Mouse (Mus musculus) kidney, adult 2 months (tissue): ENCODE measurements around the gene Mylip. TPM values are rescaled to one million over a fixed set of nuclear protein-coding genes. Genes with fewer than 3 reads are reported as not detected.

Experiments
- DNase-seq: peaks from one replicate; pipeline ENCODE4 v3.0.0; 2021
- H3K27ac ChIP-seq: fragments of 200-500 bp; 2 replicates; pipeline ENCODE4 v1.5.1; 2012; ENCODE audit warnings: low read depth, low read length, control low read depth, inconsistent platforms; ENCODE audit not compliant: insufficient read depth
- H3K27me3 ChIP-seq: fragments of 200-500 bp; replicated peaks from 2 replicates; pipeline ENCODE4 v1.6.1; 2012; ENCODE audit warnings: mild to moderate bottlenecking, moderate library complexity, low read length, inconsistent platforms; ENCODE audit not compliant: control insufficient read depth, insufficient read depth
- H3K36me3 ChIP-seq: fragments of 200-500 bp; 2 replicates; pipeline ENCODE4 v1.6.1; 2012; ENCODE audit warnings: mild to moderate bottlenecking, moderate library complexity, low read length, inconsistent platforms; ENCODE audit not compliant: control insufficient read depth, insufficient read depth
- H3K4me1 ChIP-seq: fragments of 200-500 bp; 2 replicates; pipeline ENCODE4 v1.6.1; 2011; ENCODE audit warnings: low read length; ENCODE audit not compliant: control insufficient read depth, insufficient read depth
- H3K4me3 ChIP-seq: fragments of 200-500 bp; 2 replicates; pipeline ENCODE4 v1.5.1; 2011; ENCODE audit warnings: mild to moderate bottlenecking, low read depth, low read length, control low read depth; ENCODE audit not compliant: insufficient read depth
- CTCF ChIP-seq: fragments of 200-500 bp; conservative IDR thresholded peaks from 2 replicates; pipeline ENCODE4 v1.5.1; 2011; ENCODE audit warnings: low read depth, mild to moderate bottlenecking, control low read depth, low read length, moderate library complexity, mixed read lengths; ENCODE audit not compliant: insufficient read depth, insufficient read length
- POLR2A ChIP-seq: fragments of 200-500 bp; IDR thresholded peaks from one replicate; pipeline ENCODE4 v1.6.1; 2011; ENCODE audit warnings: low read depth, low read length, control low read depth
- WGBS: fragments of 180-500 bp; shearing (Covaris S2); methylation state at CpG from one replicate; pipeline ENCODE4 v1.1.7; 2018; 5-methylcytosine and 5-hydroxymethylcytosine counted together
- polyA plus RNA-seq: library from polyadenylated mRNA; depleted of rRNA; stranded (reverse); fragments of >200 nt; gene quantifications from 2 replicates; pipeline ENCODE4 v1.2.3, GENCODE M21; 2012

Mylip gene
- polyA plus RNA-seq, 1 experiment = 29.4 TPM

DNA sequence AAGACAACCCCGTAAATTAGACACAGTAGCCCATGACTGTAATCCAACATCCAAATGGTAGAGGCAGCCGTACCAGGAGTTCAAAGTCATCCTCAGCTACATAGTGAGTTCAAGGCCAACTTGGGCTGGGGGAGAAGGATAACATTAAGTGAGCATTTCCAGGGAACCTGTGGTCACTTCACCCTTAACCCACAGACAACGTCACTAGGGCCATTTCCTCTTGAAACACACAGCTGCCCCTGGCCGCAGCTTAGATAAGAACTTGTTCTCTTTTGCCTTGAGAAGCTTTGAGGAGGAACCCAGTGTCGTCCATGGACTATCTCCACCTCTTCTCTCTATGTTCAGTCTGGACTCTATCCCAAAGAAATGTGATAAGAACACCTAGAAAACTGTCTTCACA lies 31.3 kb upstream of the Mylip start:
- TF ChIP-seq POLR2A (no peak), CTCF (no peak)
- WGBS = 85% methylated on average over 5 of the region's 5 CpGs
- DNase-seq = no peak
- H3K4me1 ChIP-seq = no peaks in the 10 kb centered on the region
- H3K4me3 ChIP-seq = no peak overlapping the region
- H3K27ac ChIP-seq = no peak overlapping the region
- H3K27me3 ChIP-seq = no peaks in the 10 kb centered on the region
- H3K36me3 ChIP-seq = no peaks in the 10 kb centered on the region

DNA sequence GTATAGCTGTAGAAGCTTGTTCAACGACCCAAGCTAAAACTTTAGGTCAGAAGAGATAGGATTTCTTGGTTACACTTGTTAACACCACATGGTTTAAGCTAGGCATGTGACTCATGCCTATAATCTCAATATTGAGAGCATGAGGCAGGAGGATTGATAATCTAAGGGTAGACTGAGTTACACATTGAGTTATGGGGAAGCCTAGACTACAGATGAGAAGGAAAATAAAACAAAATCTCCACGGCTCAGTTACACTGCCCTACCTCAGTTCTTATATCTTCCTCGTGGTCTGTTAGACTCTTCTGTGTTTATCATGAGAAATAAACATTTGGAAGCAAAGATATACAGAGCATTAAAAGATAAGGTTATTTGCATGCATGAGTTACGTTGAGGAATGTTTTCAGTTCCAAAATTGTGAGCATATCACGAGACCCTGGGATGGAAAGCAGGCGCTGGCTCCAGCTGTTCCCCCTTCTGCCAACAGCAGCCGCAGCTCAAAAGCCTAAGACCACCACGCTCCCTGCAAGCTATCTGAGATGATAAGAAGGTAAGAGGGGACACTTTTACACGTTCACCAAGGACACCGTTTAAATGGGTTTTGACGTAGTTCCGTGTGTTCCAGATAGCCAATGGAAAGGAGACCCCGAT lies 30.7 kb upstream of the Mylip start:
- Histone ChIP-seq H3K27ac (no peak overlapping the region), H3K27me3 (no peaks in the 10 kb centered on the region), H3K4me3 (no peak overlapping the region), H3K4me1 (no peaks in the 10 kb centered on the region), H3K36me3 (no peaks in the 10 kb centered on the region)
- TF ChIP-seq CTCF = no peak
- no peak for TF ChIP-seq POLR2A
- WGBS = 78% methylated on average over 13 of the region's 13 CpGs
- DNase-seq = no peak

DNA sequence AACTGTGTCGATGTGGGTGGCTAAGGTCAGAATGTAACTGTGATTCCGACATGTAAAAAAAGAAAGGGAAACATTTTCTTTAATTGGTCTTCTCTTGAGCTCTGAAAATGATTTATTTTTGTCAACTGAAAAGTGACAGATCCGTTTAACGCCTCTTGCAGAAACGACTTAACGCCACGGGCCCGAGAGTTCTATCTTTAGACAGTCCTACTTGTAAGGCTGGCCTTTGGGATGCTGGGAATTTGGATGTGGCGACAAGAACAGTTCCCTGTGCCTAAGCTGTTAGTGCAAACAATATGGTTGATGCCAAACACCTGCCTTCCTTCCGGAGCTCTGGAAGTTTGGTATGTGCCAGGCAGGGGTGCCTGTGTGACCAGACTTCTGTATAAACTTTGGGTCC lies 23.8 kb upstream of the Mylip start:
- no peak for TF ChIP-seq POLR2A
- Histone ChIP-seq H3K27me3 (no peaks in the 10 kb centered on the region), H3K36me3 (no peaks in the 10 kb centered on the region), H3K4me3 (no peak overlapping the region), H3K4me1 (no peaks in the 10 kb centered on the region), H3K27ac (no peak overlapping the region)
- no peak for DNase-seq
- 79% methylated on average over 10 of the region's 10 CpGs for WGBS

DNA sequence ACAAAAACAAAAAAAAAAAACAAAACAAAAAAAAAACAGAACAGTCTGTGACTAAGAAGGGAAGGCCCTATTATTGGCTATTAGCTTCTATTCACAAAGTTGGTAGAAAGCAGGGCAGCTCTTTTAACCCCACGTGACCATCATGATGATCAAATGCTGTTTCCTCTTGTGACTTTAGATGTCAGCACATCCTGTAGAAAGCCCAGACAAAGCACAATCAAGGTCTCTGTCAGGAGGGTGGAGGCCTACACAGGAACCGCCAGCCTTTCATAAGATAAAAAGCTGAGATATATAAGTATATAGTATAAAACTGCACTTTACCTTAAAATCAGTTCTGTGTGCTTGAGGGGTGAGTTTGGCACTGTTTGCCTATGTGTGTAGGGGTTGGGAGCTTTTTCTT lies 17.9 kb upstream of the Mylip start:
- H3K27me3 ChIP-seq = no peaks in the 10 kb centered on the region
- no peak overlapping the region for H3K4me3 ChIP-seq
- no peaks in the 10 kb centered on the region for H3K36me3 ChIP-seq
- DNase-seq = peak; percentile 36
- H3K27ac ChIP-seq = no peak overlapping the region
- no peak for TF ChIP-seq CTCF
- TF ChIP-seq POLR2A = no peak
- H3K4me1 ChIP-seq = no peaks in the 10 kb centered on the region
- 72% methylated on average over 2 of the region's 2 CpGs for WGBS

DNA sequence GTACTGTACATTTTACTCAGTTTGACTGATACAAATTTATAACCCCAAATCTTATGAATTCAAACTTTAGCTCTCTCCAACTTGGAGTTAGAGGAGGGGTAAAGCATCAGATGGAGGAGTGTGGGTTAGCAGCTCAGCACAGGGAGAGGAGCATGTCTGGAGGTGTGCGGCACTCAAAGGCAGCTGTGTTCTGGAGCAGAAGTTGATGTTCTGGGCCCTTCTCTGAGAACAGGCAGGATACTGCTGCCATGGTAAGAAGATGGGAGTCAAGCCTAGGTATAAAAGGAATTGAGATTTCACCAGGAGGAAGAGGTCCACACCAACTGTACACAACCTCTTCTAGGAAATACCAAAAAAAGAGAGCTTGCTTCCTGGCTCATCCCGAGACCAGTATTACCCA lies 17.1 kb upstream of the Mylip start:
- 83% methylated on average over 2 of the region's 2 CpGs for WGBS
- H3K4me3 ChIP-seq = no peak overlapping the region
- no peak overlapping the region for H3K27ac ChIP-seq
- no peak for DNase-seq
- no peaks in the 10 kb centered on the region for H3K4me1 ChIP-seq
- TF ChIP-seq CTCF = no peak
- no peak for TF ChIP-seq POLR2A
- no peaks in the 10 kb centered on the region for H3K27me3 ChIP-seq
- H3K36me3 ChIP-seq = no peaks in the 10 kb centered on the region

DNA sequence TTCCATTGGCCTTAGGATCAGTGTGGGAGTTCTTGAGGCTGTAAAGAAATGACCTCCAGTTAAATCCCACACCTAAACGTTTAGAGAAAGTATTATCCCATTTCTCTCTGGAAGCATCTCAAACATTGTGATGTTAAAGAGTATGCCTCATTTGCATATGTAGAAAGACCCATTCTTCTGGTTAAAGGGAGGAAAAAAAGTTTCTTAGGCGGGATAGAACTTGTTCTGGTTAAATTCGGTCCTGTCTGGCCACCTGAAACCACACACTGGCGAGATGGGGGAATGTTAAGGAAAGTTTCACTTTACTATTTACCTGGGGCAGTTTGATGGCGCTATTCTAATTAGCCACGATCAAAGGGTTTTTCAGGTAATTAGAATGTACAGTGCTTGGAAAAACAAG lies 14.7 kb upstream of the Mylip start:
- no peak for DNase-seq
- WGBS = 47% methylated on average over 6 of the region's 6 CpGs
- Histone ChIP-seq H3K27me3 (no peaks in the 10 kb centered on the region), H3K4me3 (no peak overlapping the region), H3K36me3 (no peaks in the 10 kb centered on the region), H3K4me1 (no peaks in the 10 kb centered on the region), H3K27ac (no peak overlapping the region)
- TF ChIP-seq POLR2A = no peak

DNA sequence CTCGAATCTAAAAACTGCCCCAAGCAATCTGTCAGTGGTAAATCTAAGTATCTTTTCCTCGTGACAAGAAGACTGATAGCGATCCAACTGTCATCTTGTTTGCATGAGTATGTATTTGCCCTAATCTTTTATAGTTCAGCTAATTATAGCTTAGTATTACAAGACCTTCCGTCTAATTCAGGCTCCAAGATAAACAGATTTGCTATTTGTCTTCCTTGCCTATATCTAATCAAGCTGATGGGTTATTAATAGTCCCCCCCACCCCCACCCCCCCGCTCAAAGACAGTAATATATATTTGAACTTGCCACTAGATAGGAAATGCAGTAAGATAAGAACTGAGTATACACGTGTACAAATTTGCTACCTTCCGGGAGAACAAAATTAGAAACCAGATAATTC lies 7.3 kb upstream of the Mylip start:
- no peak for DNase-seq
- Histone ChIP-seq H3K27me3 (no peaks in the 10 kb centered on the region), H3K4me1 (no peaks in the 10 kb centered on the region), H3K27ac (no peak overlapping the region), H3K4me3 (no peak overlapping the region), H3K36me3 (no peaks in the 10 kb centered on the region)
- no peak for TF ChIP-seq POLR2A
- no peak for TF ChIP-seq CTCF
- 62% methylated on average over 7 of the region's 7 CpGs for WGBS

DNA sequence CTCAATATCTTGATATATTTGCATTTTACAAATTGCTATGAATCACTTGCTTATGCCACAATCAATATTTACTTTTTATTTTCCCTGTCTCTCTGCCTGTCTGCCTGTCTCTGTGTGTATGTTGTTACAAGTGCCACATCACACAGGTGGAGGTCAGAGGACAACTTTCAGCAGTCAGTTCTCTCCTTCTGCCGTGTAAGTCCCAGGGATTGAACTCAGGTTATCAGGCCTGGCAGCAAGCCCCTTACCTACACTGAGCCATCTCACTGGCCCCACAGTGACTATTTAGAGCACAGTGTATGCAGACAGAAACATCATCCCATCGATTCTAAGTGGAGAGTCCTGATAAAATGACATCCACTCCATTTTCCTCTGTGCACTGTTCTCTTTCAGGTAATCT lies 4.9 kb upstream of the Mylip start:
- no peak overlapping the region for H3K4me3 ChIP-seq
- no peak for DNase-seq
- no peaks in the 10 kb centered on the region for H3K27me3 ChIP-seq
- no peaks in the 10 kb centered on the region for H3K4me1 ChIP-seq
- H3K36me3 ChIP-seq = no peaks in the 10 kb centered on the region
- 75% methylated on average over 2 of the region's 2 CpGs for WGBS
- no peak for TF ChIP-seq CTCF
- H3K27ac ChIP-seq = no peak overlapping the region
